Mouse (Mus musculus): ENCODE data around the gene Sppl3. TPM values are rescaled to one million over a fixed set of nuclear protein-coding genes. Genes with fewer than 3 reads are reported as not detected.
A peak's percentile ranks its signal among the peaks of the same experiment; 100 is the strongest.

The Sppl3 gene
- polyA plus RNA-seq, 1 experiment: 129 TPM

- no peak for TF ChIP-seq CTCF (IDR thresholded peaks at IDR 0.05; ENCODE audit: borderline replicate concordance, extremely low read depth, insufficient read depth, insufficient read length)
- no peak for TF ChIP-seq POLR2A (IDR thresholded peaks at IDR 0.05; ENCODE audit: borderline replicate concordance, extremely low read depth, insufficient read depth, insufficient read length, poor library complexity, severe bottlenecking)
- DNase-seq (ENCODE audit: low read depth): no peak
Measured at GRCm38 (mm10) chr5:115116426-115116825, 105.5 kb downstream of the Sppl3 start.

DNA sequence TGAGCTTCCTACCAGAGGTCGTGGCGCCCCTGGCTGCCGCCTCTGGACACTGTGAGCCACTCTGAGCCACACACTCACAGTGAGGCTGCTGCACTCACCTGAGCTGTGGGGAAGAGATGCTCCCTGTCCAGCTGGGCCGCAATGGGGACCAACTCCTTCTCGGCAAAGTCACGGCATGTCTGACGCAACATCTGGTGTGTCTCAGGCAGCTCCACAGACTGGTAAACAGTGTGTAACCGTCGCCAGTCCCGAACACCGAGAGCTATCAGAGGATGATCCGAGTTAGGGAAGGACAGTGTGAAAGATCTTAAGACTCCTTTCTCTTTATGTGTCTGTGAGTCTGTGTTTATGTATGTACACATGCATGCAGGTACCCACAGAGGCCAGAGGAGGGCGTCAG lies 106.5 kb downstream of the Sppl3 start:
- DNase-seq (ENCODE audit: low read depth): no peak
- no peak for TF ChIP-seq POLR2A (IDR thresholded peaks at IDR 0.05; ENCODE audit: borderline replicate concordance, extremely low read depth, insufficient read depth, insufficient read length, poor library complexity, severe bottlenecking)

DNA sequence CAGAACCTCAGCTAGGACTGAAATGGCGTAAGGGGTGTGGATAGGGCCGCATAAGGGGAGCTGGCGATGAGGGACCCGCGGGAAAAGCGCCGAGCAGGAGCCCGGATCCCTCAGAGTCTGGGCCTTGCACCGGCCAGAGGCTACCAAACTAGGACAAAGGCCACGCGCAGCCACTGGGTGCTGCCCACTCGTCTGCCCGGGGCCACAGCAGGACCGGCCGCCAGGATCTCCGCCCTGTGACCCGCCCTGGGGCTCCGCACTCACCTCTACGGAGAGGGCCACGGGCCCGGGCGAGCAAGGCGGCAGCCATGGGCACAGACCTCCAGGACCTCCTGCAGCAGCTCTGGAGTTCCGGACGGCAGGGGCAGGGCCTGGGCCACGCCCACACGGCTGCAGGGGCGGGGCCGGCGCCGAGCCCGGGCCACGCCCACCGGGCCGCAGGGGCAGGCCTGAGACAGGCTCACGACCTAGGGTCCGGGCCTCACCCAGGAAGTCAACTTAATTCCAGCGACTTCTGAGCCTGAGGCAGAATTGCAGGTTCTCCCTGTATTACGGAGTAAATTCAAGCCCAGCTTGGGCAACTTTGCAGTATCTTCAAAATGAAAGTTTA lies 108.1 kb downstream of the Sppl3 start, which contains the start of gene Acads:
Gene Acads, minus strand, starts transcription at position 386 of the 610 bp plus-strand sequence.
- no peak for TF ChIP-seq POLR2A (IDR thresholded peaks at IDR 0.05; ENCODE audit: borderline replicate concordance, extremely low read depth, insufficient read depth, insufficient read length, poor library complexity, severe bottlenecking)
- no peak for TF ChIP-seq CTCF (IDR thresholded peaks at IDR 0.05; ENCODE audit: borderline replicate concordance, extremely low read depth, insufficient read depth, insufficient read length)
- peak; percentile 72 for DNase-seq (ENCODE audit: low read depth)

DNA sequence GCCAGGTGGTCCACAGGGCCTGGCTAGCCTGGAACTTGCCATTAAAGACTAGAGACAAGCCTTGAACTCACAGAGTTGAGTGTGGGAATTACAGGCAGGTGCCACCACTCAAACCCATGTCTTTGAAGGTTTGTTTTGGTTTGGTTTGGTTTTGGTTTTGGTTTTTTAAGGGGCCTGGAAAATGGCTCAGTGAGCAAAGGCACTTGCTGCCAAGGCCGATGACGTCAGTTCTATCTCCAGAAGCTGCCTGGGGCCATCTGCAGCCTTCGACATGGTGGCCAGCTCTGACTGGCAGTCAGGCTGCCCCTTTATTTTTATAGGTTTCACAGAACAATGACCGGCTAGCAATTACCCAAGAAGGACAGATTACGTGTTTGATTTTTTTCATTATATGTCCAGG lies 110.0 kb downstream of the Sppl3 start:
- DNase-seq (ENCODE audit: low read depth): peak; percentile 65
- no peak for TF ChIP-seq POLR2A (IDR thresholded peaks at IDR 0.05; ENCODE audit: borderline replicate concordance, extremely low read depth, insufficient read depth, insufficient read length, poor library complexity, severe bottlenecking)
- no peak for TF ChIP-seq CTCF (IDR thresholded peaks at IDR 0.05; ENCODE audit: borderline replicate concordance, extremely low read depth, insufficient read depth, insufficient read length)

DNA sequence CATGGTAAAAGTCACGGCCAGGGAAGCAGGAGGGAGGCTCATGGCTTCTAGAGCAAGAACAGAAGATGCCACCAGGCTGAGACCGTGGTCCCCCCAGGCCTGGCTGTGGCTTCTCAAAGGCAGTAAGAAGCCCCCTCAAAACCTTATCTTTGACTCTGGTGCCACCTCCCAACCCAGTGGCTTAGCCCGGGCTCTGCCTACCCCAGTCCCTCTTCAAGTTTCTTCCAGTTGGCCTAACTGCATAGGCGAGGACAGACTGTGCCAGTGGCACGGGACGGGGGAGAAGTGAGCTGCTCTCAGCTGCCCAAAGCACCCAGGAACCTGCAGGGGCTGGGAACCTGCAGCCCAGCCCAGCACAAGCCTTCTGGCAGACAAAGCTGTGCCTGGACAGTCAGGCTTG lies 113.8 kb downstream of the Sppl3 start:
- TF ChIP-seq CTCF (IDR thresholded peaks at IDR 0.05; ENCODE audit: borderline replicate concordance, extremely low read depth, insufficient read depth, insufficient read length) (no peak), POLR2A (IDR thresholded peaks at IDR 0.05; ENCODE audit: borderline replicate concordance, extremely low read depth, insufficient read depth, insufficient read length, poor library complexity, severe bottlenecking) (no peak)
- DNase-seq (ENCODE audit: low read depth): no peak

DNA sequence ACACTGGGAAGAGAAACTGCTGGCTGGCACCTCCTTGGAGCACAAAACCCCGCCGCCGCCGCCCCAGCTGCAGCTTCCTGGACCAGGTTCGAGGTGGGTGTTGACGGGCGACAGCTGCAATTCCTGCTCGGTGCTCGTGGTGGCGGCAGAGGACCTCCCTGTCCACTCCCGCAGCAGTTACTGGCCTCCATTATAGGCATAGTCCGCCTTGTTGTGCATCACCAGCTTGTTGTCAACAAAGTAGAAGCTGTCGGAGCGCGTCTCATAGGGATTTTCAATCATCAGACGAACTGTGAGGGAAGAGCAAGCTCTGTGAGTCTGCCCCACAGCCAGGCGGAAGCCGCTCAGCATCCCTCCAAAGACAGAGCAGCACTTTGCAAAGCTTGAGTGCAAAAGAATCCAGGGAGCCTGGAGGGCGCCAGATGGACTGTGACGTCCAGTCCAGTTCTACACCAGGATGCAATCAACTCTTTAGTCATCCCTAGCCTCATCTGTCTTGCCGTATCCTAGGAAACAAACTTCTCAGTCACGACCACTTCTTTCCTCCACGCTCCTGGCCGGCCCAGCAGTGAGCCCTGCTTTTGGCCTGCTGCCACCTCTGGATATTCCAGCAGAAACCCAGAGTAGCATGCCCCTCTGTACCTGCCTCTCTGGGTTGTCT lies 114.4 kb downstream of the Sppl3 start:
- DNase-seq (ENCODE audit: low read depth): peak; percentile 91
- TF ChIP-seq CTCF (IDR thresholded peaks at IDR 0.05; ENCODE audit: borderline replicate concordance, extremely low read depth, insufficient read depth, insufficient read length): peak; percentile 95
- no peak for TF ChIP-seq POLR2A (IDR thresholded peaks at IDR 0.05; ENCODE audit: borderline replicate concordance, extremely low read depth, insufficient read depth, insufficient read length, poor library complexity, severe bottlenecking)

GRCm38 (mm10) chr5:115126578-115127312 lies 115.8 kb downstream of the Sppl3 start:
- TF ChIP-seq CTCF (IDR thresholded peaks at IDR 0.05; ENCODE audit: borderline replicate concordance, extremely low read depth, insufficient read depth, insufficient read length): no peak
- no peak for TF ChIP-seq POLR2A (IDR thresholded peaks at IDR 0.05; ENCODE audit: borderline replicate concordance, extremely low read depth, insufficient read depth, insufficient read length, poor library complexity, severe bottlenecking)
- DNase-seq (ENCODE audit: low read depth): no peak

GRCm38 (mm10) chr5:115127421-115128179 lies 116.7 kb downstream of the Sppl3 start:
- DNase-seq (ENCODE audit: low read depth): no peak
- TF ChIP-seq POLR2A (IDR thresholded peaks at IDR 0.05; ENCODE audit: borderline replicate concordance, extremely low read depth, insufficient read depth, insufficient read length, poor library complexity, severe bottlenecking) (no peak), CTCF (IDR thresholded peaks at IDR 0.05; ENCODE audit: borderline replicate concordance, extremely low read depth, insufficient read depth, insufficient read length) (no peak)

- no peak for TF ChIP-seq CTCF (IDR thresholded peaks at IDR 0.05; ENCODE audit: borderline replicate concordance, extremely low read depth, insufficient read depth, insufficient read length)
- no peak for TF ChIP-seq POLR2A (IDR thresholded peaks at IDR 0.05; ENCODE audit: borderline replicate concordance, extremely low read depth, insufficient read depth, insufficient read length, poor library complexity, severe bottlenecking)
- no peak for DNase-seq (ENCODE audit: low read depth)
Measured at GRCm38 (mm10) chr5:115129328-115129727, 118.4 kb downstream of the Sppl3 start.

DNA sequence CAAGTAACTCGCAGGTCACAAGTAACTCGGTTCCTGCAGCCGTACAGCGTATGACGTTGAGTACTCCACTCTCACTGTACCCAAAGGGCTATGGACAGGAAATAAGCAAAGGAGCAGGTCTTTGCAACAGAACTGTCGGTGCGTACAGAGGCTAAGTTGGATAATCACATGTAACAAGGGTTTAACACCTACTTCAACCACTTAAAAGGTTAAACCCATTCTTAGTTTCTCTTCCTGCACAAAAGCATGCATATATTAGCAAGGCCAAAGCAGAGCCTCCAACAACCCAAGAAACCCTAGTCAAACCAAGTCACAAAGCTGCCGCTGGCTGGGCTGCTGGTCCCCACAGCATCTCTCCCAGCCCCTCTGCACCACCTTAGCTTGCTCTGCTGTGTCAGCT lies 121.5 kb downstream of the Sppl3 start:
- TF ChIP-seq POLR2A (IDR thresholded peaks at IDR 0.05; ENCODE audit: borderline replicate concordance, extremely low read depth, insufficient read depth, insufficient read length, poor library complexity, severe bottlenecking): no peak
- no peak for TF ChIP-seq CTCF (IDR thresholded peaks at IDR 0.05; ENCODE audit: borderline replicate concordance, extremely low read depth, insufficient read depth, insufficient read length)
- DNase-seq (ENCODE audit: low read depth): no peak
